Mouse (Mus musculus) C3H10T1/2 (cell line): ENCODE data around the gene Gm49673. TPM values are rescaled to one million over a fixed set of nuclear protein-coding genes. Genes with fewer than 3 reads are reported as not detected.

Experiments
- polyA plus RNA-seq, 2 experiments: library from polyadenylated mRNA; unstranded; fragments of >200 nt; fragmentation: generic; extraction: Trizol; gene quantifications; one replicate each; pipeline ENCODE4 v1.2.1; 2012; ENCODE audit warnings: missing spikeins in 2 of 2

Gene Gm49673
- polyA plus RNA-seq: not detected

GRCm38 (mm10) chr17:8147439-8148316, at the start of gene Gm49673, which contains the start of gene Rnaset2a:
Gene Gm49673 (minus strand): TSS chr17:8147788.
Gene Rnaset2a (minus strand): TSS chr17:8148097.

GRCm38 (mm10) chr17:8164701-8165607, 17.4 kb upstream of the Gm49673 start, which contains the start of gene Fgfr1op:
Gene Fgfr1op (plus strand): TSS chr17:8165501.

Other genes with a start within 250 kb of the Gm49673 start
- 1 to 10 TPM in 1 of 2 experiments, under 1 TPM in 1; 0.05 to 1.0 TPM for gene Tagap, start 221.8 kb downstream of the Gm49673 start, polyA plus RNA-seq
- gene Rsph3a, start 202.2 kb downstream of the Gm49673 start, polyA plus RNA-seq: 100 to 1,000 TPM in 1 of 2 experiments, 10 to 100 TPM in 1; 25.1 to 103 TPM
- gene Rnaset2a, start 309 bp upstream of the Gm49673 start, polyA plus RNA-seq: 10 to 100 TPM; 19.6 to 66.9 TPM
- 1 to 10 TPM in 1 of 2 experiments, under 1 TPM in 1; 0.64 to 4.9 TPM for gene Fgfr1op, start 17.7 kb upstream of the Gm49673 start, polyA plus RNA-seq
- not detected for gene Ccr6, start 88.3 kb upstream of the Gm49673 start, polyA plus RNA-seq
- gene Mpc1, start 135.1 kb upstream of the Gm49673 start, polyA plus RNA-seq: 10 to 100 TPM; 16.8 to 88.5 TPM
- 10 to 100 TPM; 11.6 to 40.1 TPM for gene Sft2d1, start 163.3 kb upstream of the Gm49673 start, polyA plus RNA-seq
- under 1 TPM; 0.07 to 0.71 TPM for gene Prr18, start 189.7 kb upstream of the Gm49673 start, polyA plus RNA-seq
- gene T2, start 208.2 kb upstream of the Gm49673 start, polyA plus RNA-seq: under 1 TPM; 0.09 TPM